Mouse (Mus musculus): ENCODE results near the gene Btbd8. TPM values are rescaled to one million over a fixed set of nuclear protein-coding genes. Genes with fewer than 3 reads are reported as not detected.

Btbd8 gene
- polyA plus RNA-seq, 1 experiment from 2014 or later, result 7.7 TPM

DNA sequence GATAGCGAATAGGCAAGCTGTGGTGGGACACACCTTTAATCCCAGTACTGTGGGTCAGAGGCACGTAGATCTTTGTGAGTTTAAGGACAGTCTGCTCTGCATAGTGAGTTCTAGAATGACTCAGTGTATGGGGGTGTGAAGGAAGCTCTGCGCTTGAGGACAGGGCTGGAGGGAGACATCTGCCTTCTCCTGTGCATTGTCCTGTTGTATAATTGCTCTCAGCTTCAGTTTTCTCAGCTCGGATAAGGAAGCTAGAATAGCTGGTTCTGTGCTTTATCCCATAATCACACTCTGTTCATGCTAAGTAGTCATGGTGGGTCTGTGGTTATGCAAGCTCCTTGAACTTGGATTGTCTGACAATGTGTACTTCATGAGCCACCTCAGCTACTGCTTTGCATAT lies 11.0 kb downstream of the Btbd8 start:
- ATAC-seq (no peak), DNase-seq (ENCODE audit: low read depth, low spot score) (no peak)
- TF ChIP-seq CTCF (IDR thresholded peaks at IDR 0.05), result no peak
- POLR2A ChIA-PET, result interaction anchor here (1.3 to 1.9 kb wide), 2 partner anchors 12 to 17 kb away, joined by 3 to 5 read pairs; no protein-coding TSS in a partner anchor
- H3K27me3 ChIP-seq, result no peaks in the 10 kb centered on the region
- in situ Hi-C loops (cut with MboI; ENCODE audit: low pct_unique_long_range_greater_than_20kb), result no loop called here
- CTCF ChIA-PET, result interaction anchor here (2.1 to 4.0 kb wide), 2 partner anchors 9 to 10 kb away, joined by 7 to 11 read pairs; partner anchors contain the start of gene Btbd8

DNA sequence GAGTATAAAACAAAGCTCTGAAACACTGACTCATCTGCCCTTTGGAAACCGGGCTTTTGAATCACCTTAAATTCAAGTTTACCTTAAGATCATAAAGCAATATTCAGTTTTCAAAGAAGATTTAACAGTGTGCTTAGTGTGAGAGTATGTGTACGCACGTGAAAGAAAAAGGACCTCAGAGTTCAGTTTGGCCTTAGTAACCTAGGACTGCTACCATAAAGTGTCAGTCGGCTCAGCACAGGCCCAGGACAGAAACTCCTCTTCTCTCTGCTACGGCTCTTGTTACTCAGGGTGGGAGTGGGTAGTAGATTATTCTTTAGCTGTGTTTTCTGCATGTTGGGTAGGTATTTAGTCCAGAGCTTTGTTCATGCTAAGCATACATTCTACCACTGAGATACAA lies 11.8 kb downstream of the Btbd8 start:
- no peaks in the 10 kb centered on the region for H3K27me3 ChIP-seq
- ChIA-PET POLR2A (interaction anchor here (0.6 to 1.9 kb wide), 4 partner anchors 11 to 828 kb away, joined by 3 to 5 read pairs (median 3); no protein-coding TSS in a partner anchor), CTCF (interaction anchor here (1.1 to 4.0 kb wide), 4 partner anchors 9 to 20 kb away, joined by 3 to 11 read pairs (median 5); partner anchors contain the start of gene Btbd8)
- no peak for TF ChIP-seq CTCF (IDR thresholded peaks at IDR 0.05)
- ATAC-seq (no peak), DNase-seq (ENCODE audit: low read depth, low spot score) (no peak)
- in situ Hi-C loops (cut with MboI; ENCODE audit: low pct_unique_long_range_greater_than_20kb), result no loop called here

DNA sequence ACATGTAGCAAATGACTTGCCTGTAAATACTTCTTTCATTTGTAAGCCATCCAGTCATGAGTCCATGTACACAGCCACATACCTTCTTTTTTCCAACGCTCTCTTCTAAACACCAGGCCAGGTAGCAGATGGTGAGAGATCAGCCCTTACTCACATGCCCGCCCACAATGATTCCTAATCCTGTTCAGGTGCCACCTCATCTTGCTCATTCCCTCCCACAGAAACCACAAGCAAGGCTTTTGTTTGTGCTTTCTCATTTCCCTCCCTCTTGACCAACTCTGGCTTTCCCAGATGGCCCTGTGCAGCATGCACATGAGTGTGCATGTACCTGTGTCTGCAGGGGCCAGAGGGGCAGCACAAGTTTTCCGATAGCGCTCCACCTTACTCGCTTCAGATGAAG lies 12.5 kb downstream of the Btbd8 start:
- H3K27me3 ChIP-seq, result no peaks in the 10 kb centered on the region
- POLR2A ChIA-PET, result interaction anchor here (1.0 to 1.9 kb wide), 2 partner anchors 12 to 16 kb away, joined by 3 to 5 read pairs; no protein-coding TSS in a partner anchor
- CTCF ChIA-PET, result interaction anchor here (1.1 to 4.0 kb wide), 4 partner anchors 8 to 20 kb away, joined by 3 to 11 read pairs (median 5); partner anchors contain the start of gene Btbd8
- TF ChIP-seq CTCF (IDR thresholded peaks at IDR 0.05), result no peak
- no peak for DNase-seq (ENCODE audit: low read depth, low spot score)
- no peak for ATAC-seq
- in situ Hi-C loops (cut with MboI; ENCODE audit: low pct_unique_long_range_greater_than_20kb), result no loop called here

DNA sequence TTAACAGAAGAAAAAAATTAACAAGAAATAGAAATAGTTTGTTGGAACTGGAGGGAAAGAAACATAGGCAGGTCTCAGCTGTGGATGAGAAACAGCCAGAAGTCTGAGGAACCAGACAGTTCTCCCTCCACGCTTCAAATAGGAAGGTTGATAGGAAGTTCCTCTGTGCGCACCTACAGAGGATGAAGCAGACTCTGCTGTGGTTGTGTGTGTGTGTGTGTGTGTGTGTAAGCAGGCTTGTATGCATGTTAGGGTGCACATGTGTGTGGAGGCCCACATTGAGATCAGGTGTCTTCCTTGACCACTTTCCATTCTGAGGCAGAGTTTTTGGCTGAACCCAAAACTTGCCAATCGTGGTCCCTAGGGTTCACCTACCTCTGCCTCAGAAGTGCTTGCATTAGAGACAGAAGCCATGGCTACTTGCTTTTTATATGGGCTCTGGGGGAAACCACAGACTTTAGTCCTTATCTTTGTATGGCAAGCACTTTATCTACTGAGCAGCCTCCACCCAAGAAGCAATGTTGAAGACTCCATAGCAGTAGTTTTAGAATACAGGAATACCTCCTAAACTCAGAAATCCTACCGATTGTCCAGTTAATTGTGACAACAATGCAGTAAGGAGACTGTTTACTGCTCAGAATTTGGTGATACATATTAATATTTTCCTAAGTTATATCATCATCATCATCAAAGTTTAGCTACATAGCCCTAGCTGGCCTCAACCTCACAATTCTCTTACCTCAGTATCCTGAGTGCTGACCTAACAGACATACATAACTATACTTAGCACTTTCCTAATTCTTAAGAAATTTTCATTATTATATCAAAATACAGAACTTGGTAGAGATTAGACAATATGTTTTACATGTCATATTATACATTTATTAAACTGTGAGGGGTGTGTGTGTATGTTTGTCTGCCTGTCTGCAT lies 24.6 kb downstream of the Btbd8 start:
- ATAC-seq (no peak), DNase-seq (ENCODE audit: low read depth, low spot score) (no peak)
- POLR2A ChIA-PET, result no interaction called here
- H3K27me3 ChIP-seq, result no peaks in the 10 kb centered on the region
- in situ Hi-C loops (cut with MboI; ENCODE audit: low pct_unique_long_range_greater_than_20kb), result no loop called here
- CTCF ChIA-PET, result interaction anchor here (1.2 kb wide), 1 partner anchor 30 kb away, joined by 3 read pairs; no protein-coding TSS in a partner anchor
- TF ChIP-seq CTCF (IDR thresholded peaks at IDR 0.05), result no peak

DNA sequence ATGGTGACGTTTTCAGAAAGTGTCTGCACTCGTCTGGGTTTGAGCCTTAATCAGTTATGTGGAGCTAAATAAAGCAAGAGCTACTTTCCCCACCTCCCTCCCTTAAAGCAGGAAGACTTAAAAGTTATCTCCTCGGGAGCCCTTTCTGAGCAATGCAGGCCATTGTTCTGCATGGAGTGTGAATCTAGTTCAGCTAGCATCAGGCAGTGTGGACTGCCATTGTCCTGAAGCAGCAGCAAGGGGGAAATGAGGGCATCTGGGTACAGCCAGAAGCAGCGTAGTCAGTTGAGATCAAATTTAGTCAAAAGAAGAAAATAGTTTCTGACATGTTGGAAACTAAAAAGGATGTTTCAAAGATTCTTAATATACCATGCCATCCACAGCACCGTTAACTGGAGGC lies 28.7 kb downstream of the Btbd8 start:
- DNase-seq (ENCODE audit: low read depth, low spot score), result no peak
- ChIA-PET CTCF (interaction anchor here (0.8 to 1.4 kb wide), 2 partner anchors 8 to 26 kb away, joined by 3 to 4 read pairs; no protein-coding TSS in a partner anchor), POLR2A (interaction anchor here (2.1 kb wide), 1 partner anchor 17 kb away, joined by 5 read pairs; no protein-coding TSS in a partner anchor)
- ATAC-seq, result no peak
- no peak for TF ChIP-seq CTCF (IDR thresholded peaks at IDR 0.05)
- in situ Hi-C loops (cut with MboI; ENCODE audit: low pct_unique_long_range_greater_than_20kb), result no loop called here
- no peaks in the 10 kb centered on the region for H3K27me3 ChIP-seq

DNA sequence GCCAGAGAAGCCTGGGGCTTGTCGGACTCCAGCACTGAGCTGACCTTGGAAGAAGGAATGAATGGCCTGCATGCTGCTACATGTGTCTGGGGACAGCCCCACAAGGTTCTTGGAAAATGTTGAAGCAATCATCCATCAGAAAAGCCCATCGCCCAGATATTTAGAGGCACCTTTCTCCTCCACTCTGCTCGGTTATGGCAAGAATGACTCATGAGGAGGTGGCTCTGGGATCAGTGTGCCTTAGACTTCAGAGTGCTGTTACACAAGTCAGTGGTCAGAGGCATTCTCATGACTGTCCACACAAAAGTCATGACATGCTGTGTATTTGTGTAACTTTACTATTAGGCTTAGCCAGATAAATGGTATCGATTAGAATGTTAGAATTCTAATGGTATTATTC lies 29.3 kb downstream of the Btbd8 start:
- H3K27me3 ChIP-seq, result no peaks in the 10 kb centered on the region
- TF ChIP-seq CTCF (IDR thresholded peaks at IDR 0.05), result no peak
- ChIA-PET POLR2A (interaction anchor here (2.1 kb wide), 1 partner anchor 18 kb away, joined by 5 read pairs; no protein-coding TSS in a partner anchor), CTCF (interaction anchor here (1.4 kb wide), 1 partner anchor 27 kb away, joined by 4 read pairs; no protein-coding TSS in a partner anchor)
- no peak for DNase-seq (ENCODE audit: low read depth, low spot score)
- in situ Hi-C loops (cut with MboI; ENCODE audit: low pct_unique_long_range_greater_than_20kb), result no loop called here
- ATAC-seq, result peak; percentile 46

DNA sequence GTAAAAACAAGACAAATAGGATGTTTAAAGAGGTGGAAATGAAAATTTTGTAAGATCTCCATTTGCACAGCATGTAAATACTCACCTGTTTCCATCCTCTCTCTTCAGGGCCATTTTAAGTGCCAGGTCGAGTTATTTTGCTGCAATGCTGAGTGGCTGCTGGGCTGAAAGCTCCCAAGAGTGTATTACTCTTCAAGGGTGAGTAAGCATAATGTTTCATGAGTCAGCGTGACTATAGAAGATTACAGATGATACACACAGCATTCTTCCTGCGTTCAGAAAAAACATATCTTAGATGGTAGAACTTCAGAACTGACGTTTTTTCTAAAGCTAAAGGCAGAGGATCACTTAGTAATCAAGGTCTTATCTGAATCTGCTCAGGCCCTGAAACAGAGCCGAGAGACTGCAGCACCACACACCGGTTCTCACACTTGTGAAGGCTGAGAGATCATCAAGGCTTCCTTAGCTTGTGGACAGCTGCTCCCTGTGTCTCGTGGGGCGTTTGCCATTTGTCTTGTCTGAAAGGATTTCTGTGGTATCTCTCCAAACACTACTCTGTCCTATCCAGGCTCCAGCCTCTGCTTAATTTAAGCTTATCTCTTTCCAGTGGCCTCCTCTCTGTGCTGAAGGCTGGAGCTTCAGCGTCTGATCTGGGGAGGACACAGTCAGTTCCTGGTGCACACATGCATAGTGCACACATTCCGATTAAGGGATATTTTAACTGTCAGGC lies 33.0 kb downstream of the Btbd8 start:
- in situ Hi-C loops (cut with MboI; ENCODE audit: low pct_unique_long_range_greater_than_20kb), result no loop called here
- TF ChIP-seq CTCF (IDR thresholded peaks at IDR 0.05), result no peak

DNA sequence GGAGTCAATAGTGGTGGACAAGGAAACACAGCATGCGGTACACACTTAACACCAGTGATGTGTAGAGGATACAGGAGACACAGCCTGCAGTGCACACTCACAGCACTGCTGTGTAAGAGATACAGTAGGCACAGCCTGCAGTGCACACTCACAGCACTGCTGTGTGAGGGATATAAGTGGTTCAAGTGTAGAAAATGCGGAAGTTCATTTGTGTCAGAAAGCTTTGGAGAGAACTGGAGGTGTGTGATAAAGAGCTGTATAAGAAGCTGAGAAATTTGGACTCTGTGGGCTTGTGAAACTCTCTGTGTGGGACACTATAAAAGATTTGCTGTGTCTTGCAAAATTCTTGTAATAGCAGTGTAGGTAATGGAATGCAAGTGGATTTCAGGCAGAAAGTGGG lies 42.4 kb downstream of the Btbd8 start:
- in situ Hi-C loops (cut with MboI; ENCODE audit: low pct_unique_long_range_greater_than_20kb), result no loop called here
- CTCF ChIA-PET, result no interaction called here
- H3K27me3 ChIP-seq, result no peaks in the 10 kb centered on the region
- POLR2A ChIA-PET, result no interaction called here
- DNase-seq (ENCODE audit: low read depth, low spot score) (no peak), ATAC-seq (no peak)
- no peak for TF ChIP-seq CTCF (IDR thresholded peaks at IDR 0.05)

More for the DNA sequence above, 33.0 kb downstream of the Btbd8 start:
- DNase-seq (ENCODE audit: low read depth, low spot score) (peak; percentile 24), ATAC-seq (peak; percentile 93)
- no peaks in the 10 kb centered on the region for H3K27me3 ChIP-seq
- ChIA-PET POLR2A (no interaction called here), CTCF (interaction anchor here (0.8 to 1.9 kb wide), 6 partner anchors 12 to 48 kb away, joined by 3 to 7 read pairs (median 3); no protein-coding TSS in a partner anchor)

DNA sequence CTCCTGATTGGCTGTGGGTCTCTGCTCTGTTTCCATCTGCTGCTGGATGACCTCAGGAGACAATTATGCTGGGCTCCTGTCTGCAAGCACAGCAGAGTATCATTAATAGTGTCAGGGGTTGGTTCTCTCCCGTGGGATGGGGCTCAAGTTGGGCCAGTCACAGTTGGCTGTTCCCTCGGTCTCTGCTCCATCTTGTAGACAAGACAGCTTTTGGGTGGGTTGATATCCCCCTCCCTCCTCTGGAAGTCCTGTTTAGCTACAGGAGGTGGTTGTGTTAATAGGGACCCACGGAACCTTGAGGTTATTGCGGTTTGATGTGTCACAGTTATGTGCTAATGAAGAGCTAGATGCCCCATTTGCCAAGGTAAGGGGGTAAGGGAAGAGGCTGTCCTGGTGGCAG lies 51.2 kb downstream of the Btbd8 start:
- no peak for TF ChIP-seq CTCF (IDR thresholded peaks at IDR 0.05)
- in situ Hi-C loops (cut with MboI; ENCODE audit: low pct_unique_long_range_greater_than_20kb), result no loop called here
- CTCF ChIA-PET, result interaction anchor here (2.6 kb wide), 1 partner anchor 11 kb away, joined by 11 read pairs; no protein-coding TSS in a partner anchor
- POLR2A ChIA-PET, result no interaction called here
- H3K27me3 ChIP-seq, result no peaks in the 10 kb centered on the region
- DNase-seq (ENCODE audit: low read depth, low spot score), result no peak
- no peak for ATAC-seq

DNA sequence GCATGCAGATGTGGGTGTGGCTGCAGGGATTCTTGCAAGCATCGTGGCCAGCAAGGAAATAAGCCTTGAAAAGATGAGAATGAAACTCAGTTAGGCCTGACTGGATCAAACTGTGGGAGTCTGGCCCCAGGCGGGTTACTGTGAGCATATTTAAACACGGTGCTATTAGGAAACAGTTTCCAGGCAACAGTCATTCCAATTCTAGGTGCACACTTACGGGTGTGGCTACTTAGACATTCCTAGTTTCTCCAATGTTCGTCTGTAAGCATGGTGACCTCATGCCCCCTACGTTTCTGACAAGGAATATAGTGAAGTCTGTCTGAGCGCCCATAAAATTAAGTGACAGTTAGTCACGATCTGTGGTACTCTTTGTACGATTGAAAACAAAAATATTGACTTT lies 53.2 kb downstream of the Btbd8 start:
- POLR2A ChIA-PET, result no interaction called here

More for the DNA sequence above, 53.2 kb downstream of the Btbd8 start:
- CTCF ChIA-PET, result no interaction called here
- H3K27me3 ChIP-seq, result no peaks in the 10 kb centered on the region
- no peak for ATAC-seq
- no peak for DNase-seq (ENCODE audit: low read depth, low spot score)
- TF ChIP-seq CTCF (IDR thresholded peaks at IDR 0.05), result no peak
- in situ Hi-C loops (cut with MboI; ENCODE audit: low pct_unique_long_range_greater_than_20kb), result no loop called here
